Mouse (Mus musculus) E14TG2a.4 (cell line): ENCODE measurements around the gene Ints14.

ENCODE experiments used
- CTCF ChIP-seq: conservative IDR thresholded peaks from 2 replicates; pipeline ENCODE4 v1.5.1; 2014; ENCODE audit warnings: low read length
- NANOG ChIP-seq: IDR thresholded peaks from 2 replicates; pipeline ENCODE4 v1.6.1; 2014; ENCODE audit warnings: borderline replicate concordance, low read length, mixed read lengths

GRCm38 (mm10) chr9:64960117-64960977 is at the start of gene Ints14:
- TF ChIP-seq CTCF (peak; percentile 59), NANOG (no peak)
